Mouse (Mus musculus) liver, embryonic 13.5 days (tissue): Measurements from ENCODE around the gene Tmem119. TPM values are rescaled to one million over a fixed set of nuclear protein-coding genes. Genes with fewer than 3 reads are reported as not detected.
A peak's percentile ranks its signal among the peaks of the same experiment; 100 is the strongest.

ENCODE experiments used
- ATAC-seq: fragments of 200-750 bp; cut with Nextera tagmentation; 2 replicates; pipeline ENCODE4 v1.8.0; 2017; ENCODE audit warnings: low read depth, mild to moderate bottlenecking, moderate number of reproducible peaks, moderate library complexity
- DNase-seq: peaks from one replicate; pipeline ENCODE4 v3.0.0; 2022
- H3K27ac ChIP-seq: fragments of 300-500 bp; sonication (generic); 2 replicates; pipeline ENCODE4 v1.5.1; 2015; ENCODE audit warnings: moderate library complexity, mild to moderate bottlenecking, inconsistent platforms
- H3K27me3 ChIP-seq: fragments of 300-500 bp; sonication (generic); 2 replicates; pipeline ENCODE4 v1.6.1; 2015; ENCODE audit warnings: mild to moderate bottlenecking, inconsistent platforms
- H3K36me3 ChIP-seq: fragments of 300-500 bp; sonication (generic); 2 replicates; pipeline ENCODE4 v1.6.1; 2015; ENCODE audit warnings: mild to moderate bottlenecking, inconsistent platforms
- H3K4me1 ChIP-seq: fragments of 300-500 bp; sonication (generic); replicated peaks from 2 replicates; pipeline ENCODE4 v1.6.1; 2015; ENCODE audit warnings: inconsistent platforms
- H3K4me2 ChIP-seq: fragments of 300-500 bp; sonication (generic); 2 replicates; pipeline ENCODE4 v1.6.1; 2015; ENCODE audit warnings: inconsistent platforms, mild to moderate bottlenecking, moderate library complexity
- H3K4me3 ChIP-seq: fragments of 300-500 bp; sonication (generic); replicated peaks from 2 replicates; pipeline ENCODE4 v1.5.1; 2015; ENCODE audit warnings: mild to moderate bottlenecking, inconsistent platforms
- H3K9ac ChIP-seq: fragments of 300-500 bp; sonication (generic); 2 replicates; pipeline ENCODE4 v1.6.1; 2015; ENCODE audit warnings: mild to moderate bottlenecking, inconsistent platforms
- H3K9me3 ChIP-seq: fragments of 300-500 bp; sonication (generic); replicated peaks from 2 replicates; pipeline ENCODE4 v1.6.1; 2016; ENCODE audit warnings: inconsistent platforms
- WGBS: fragments of 180-500 bp; shearing (Covaris S2); methylation state at CpG from one replicate; pipeline ENCODE4 v1.1.7; 2015; ENCODE audit not compliant: insufficient replicate concordance; 5-methylcytosine and 5-hydroxymethylcytosine counted together
- polyA plus RNA-seq: library from polyadenylated mRNA; unstranded; fragments of >200 nt; fragmentation: Nextera tagmentation; extraction: Ambion mirVana; gene quantifications from 2 replicates; pipeline ENCODE4 v1.2.1, GENCODE M21; 2015

Tmem119 gene
- 3.8 TPM in 2 replicates for polyA plus RNA-seq

- peak; percentile 72 for ATAC-seq
- Histone ChIP-seq H3K36me3 (no peaks in the 10 kb centered on the region), H3K4me1 (peaks cover 27% of the 10 kb centered on the region), H3K9me3 (no peaks in the 10 kb centered on the region), H3K27ac (no peak within 1 kb of the TSS), H3K27me3 (peaks cover 19% of the 10 kb centered on the region; the same call in 1 of the 2 replicates), H3K9ac (no peak within 1 kb of the TSS), H3K4me2 (peak within 1 kb of the TSS; percentile 30), H3K4me3 (peak within 1 kb of the TSS; percentile 32)
- DNase-seq, result no peak
- 3% methylated on average over 11 of the region's 11 CpGs for WGBS
Observed at GRCm38 (mm10) chr5:113800280-113800679, at the start of gene Tmem119. Gene Tmem119, minus strand, starts transcription at chr5:113800516.

GRCm38 (mm10) chr5:113847636-113848035 is 47.3 kb upstream of the Tmem119 start:
- H3K4me2 ChIP-seq, result no peak overlapping the region
- WGBS, result 83% methylated on average over 9 of the region's 9 CpGs
- H3K9ac ChIP-seq, result peak overlapping the region; percentile 10; the same call in 1 of the 2 replicates
- H3K27me3 ChIP-seq, result no peaks in the 10 kb centered on the region
- H3K4me3 ChIP-seq, result no peak overlapping the region
- peaks cover 40% of the 10 kb centered on the region for H3K4me1 ChIP-seq
- no peak for DNase-seq
- no peak for ATAC-seq
- H3K27ac ChIP-seq, result peak overlapping the region; percentile 82
- peaks cover 91% of the 10 kb centered on the region for H3K36me3 ChIP-seq
- H3K9me3 ChIP-seq, result no peaks in the 10 kb centered on the region

GRCm38 (mm10) chr5:113846656-113847055 is 46.3 kb upstream of the Tmem119 start:
- Histone ChIP-seq H3K36me3 (peaks cover 91% of the 10 kb centered on the region), H3K4me1 (peaks cover 49% of the 10 kb centered on the region), H3K9me3 (no peaks in the 10 kb centered on the region), H3K4me3 (peak overlapping the region; percentile 7; the same call in 1 of the 2 replicates), H3K4me2 (peak overlapping the region; percentile 52), H3K9ac (peak overlapping the region; percentile 47), H3K27me3 (no peaks in the 10 kb centered on the region), H3K27ac (peak overlapping the region; percentile 82)
- DNase-seq (peak; percentile 80), ATAC-seq (peak; percentile 98)
- 35% methylated on average over 8 of the region's 8 CpGs for WGBS

GRCm38 (mm10) chr5:113845627-113846026 is 45.3 kb upstream of the Tmem119 start:
- no peak overlapping the region for H3K4me3 ChIP-seq
- no peak overlapping the region for H3K9ac ChIP-seq
- no peaks in the 10 kb centered on the region for H3K9me3 ChIP-seq
- ATAC-seq, result no peak
- WGBS, result 77% methylated on average over 8 of the region's 8 CpGs
- peaks cover 86% of the 10 kb centered on the region for H3K36me3 ChIP-seq
- no peak overlapping the region for H3K4me2 ChIP-seq
- no peak for DNase-seq
- peaks cover 44% of the 10 kb centered on the region for H3K4me1 ChIP-seq
- peak overlapping the region; percentile 82 for H3K27ac ChIP-seq
- H3K27me3 ChIP-seq, result no peaks in the 10 kb centered on the region

GRCm38 (mm10) chr5:113844721-113845120 is 44.4 kb upstream of the Tmem119 start:
- ATAC-seq, result no peak
- no peak overlapping the region for H3K4me2 ChIP-seq
- 0 out of 2 replicates have a peak overlapping the region, but pooled peaks have one; percentile 19 for H3K27ac ChIP-seq
- no peaks in the 10 kb centered on the region for H3K27me3 ChIP-seq
- H3K36me3 ChIP-seq, result peaks cover 77% of the 10 kb centered on the region
- no peaks in the 10 kb centered on the region for H3K9me3 ChIP-seq
- peaks cover 38% of the 10 kb centered on the region for H3K4me1 ChIP-seq
- no peak overlapping the region for H3K4me3 ChIP-seq
- 56% methylated on average over 7 of the region's 7 CpGs for WGBS
- no peak overlapping the region for H3K9ac ChIP-seq
- peak; percentile 42 for DNase-seq

GRCm38 (mm10) chr5:113844106-113844505 is 43.8 kb upstream of the Tmem119 start:
- 82% methylated on average over 15 of the region's 15 CpGs for WGBS
- H3K9ac ChIP-seq, result no peak overlapping the region
- no peaks in the 10 kb centered on the region for H3K9me3 ChIP-seq
- no peak overlapping the region for H3K27ac ChIP-seq
- ATAC-seq (no peak), DNase-seq (no peak)
- H3K4me1 ChIP-seq, result peaks cover 38% of the 10 kb centered on the region
- H3K4me2 ChIP-seq, result no peak overlapping the region
- H3K36me3 ChIP-seq, result peaks cover 71% of the 10 kb centered on the region
- H3K27me3 ChIP-seq, result no peaks in the 10 kb centered on the region
- no peak overlapping the region for H3K4me3 ChIP-seq

GRCm38 (mm10) chr5:113842906-113843305 is 42.6 kb upstream of the Tmem119 start:
- Histone ChIP-seq H3K4me1 (peaks cover 38% of the 10 kb centered on the region), H3K9me3 (no peaks in the 10 kb centered on the region), H3K27me3 (no peaks in the 10 kb centered on the region), H3K4me2 (no peak overlapping the region), H3K9ac (no peak overlapping the region), H3K27ac (peak overlapping the region; percentile 29; the same call in 1 of the 2 replicates), H3K36me3 (peaks cover 59% of the 10 kb centered on the region), H3K4me3 (no peak overlapping the region)
- no peak for ATAC-seq
- no peak for DNase-seq
- 74% methylated on average over 9 of the region's 9 CpGs for WGBS

- ATAC-seq (no peak), DNase-seq (no peak)
- peaks cover 52% of the 10 kb centered on the region for H3K36me3 ChIP-seq
- no peak overlapping the region for H3K4me3 ChIP-seq
- H3K27ac ChIP-seq, result peak overlapping the region; percentile 27; the same call in 1 of the 2 replicates
- no peaks in the 10 kb centered on the region for H3K27me3 ChIP-seq
- peaks cover 31% of the 10 kb centered on the region for H3K4me1 ChIP-seq
- H3K9ac ChIP-seq, result no peak overlapping the region
- no peak overlapping the region for H3K4me2 ChIP-seq
- WGBS, result 60% methylated on average over 9 of the region's 9 CpGs
- H3K9me3 ChIP-seq, result no peaks in the 10 kb centered on the region
Observed at GRCm38 (mm10) chr5:113842244-113842643, 41.9 kb upstream of the Tmem119 start.

- H3K9me3 ChIP-seq, result no peaks in the 10 kb centered on the region
- H3K4me1 ChIP-seq, result peaks cover 24% of the 10 kb centered on the region
- H3K27me3 ChIP-seq, result no peaks in the 10 kb centered on the region
- H3K4me3 ChIP-seq, result no peak overlapping the region
- ATAC-seq (no peak), DNase-seq (no peak)
- 56% methylated on average over 23 of the region's 23 CpGs for WGBS
- peaks cover 45% of the 10 kb centered on the region for H3K36me3 ChIP-seq
- H3K9ac ChIP-seq, result no peak overlapping the region
- H3K4me2 ChIP-seq, result no peak overlapping the region
- peak overlapping the region; percentile 5; the same call in 1 of the 2 replicates for H3K27ac ChIP-seq
Observed at GRCm38 (mm10) chr5:113841243-113842225, 41.2 kb upstream of the Tmem119 start.

- H3K27me3 ChIP-seq, result no peaks in the 10 kb centered on the region
- no peak overlapping the region for H3K4me2 ChIP-seq
- no peaks in the 10 kb centered on the region for H3K9me3 ChIP-seq
- 64% methylated on average over 4 of the region's 4 CpGs for WGBS
- DNase-seq (no peak), ATAC-seq (no peak)
- H3K9ac ChIP-seq, result no peak overlapping the region
- no peak overlapping the region for H3K27ac ChIP-seq
- H3K4me1 ChIP-seq, result peaks cover 14% of the 10 kb centered on the region
- H3K4me3 ChIP-seq, result no peak overlapping the region
- H3K36me3 ChIP-seq, result peaks cover 34% of the 10 kb centered on the region
Observed at GRCm38 (mm10) chr5:113840443-113840842, 40.1 kb upstream of the Tmem119 start.

GRCm38 (mm10) chr5:113836961-113837360 is 36.6 kb upstream of the Tmem119 start:
- peaks cover 9% of the 10 kb centered on the region; the same call in 1 of the 2 replicates for H3K4me1 ChIP-seq
- no peak overlapping the region for H3K4me3 ChIP-seq
- 51% methylated on average over 10 of the region's 10 CpGs for WGBS
- no peaks in the 10 kb centered on the region for H3K9me3 ChIP-seq
- no peak overlapping the region for H3K27ac ChIP-seq
- ATAC-seq, result no peak
- H3K36me3 ChIP-seq, result peaks cover 2% of the 10 kb centered on the region; the same call in 1 of the 2 replicates
- no peak overlapping the region for H3K9ac ChIP-seq
- no peak overlapping the region for H3K4me2 ChIP-seq
- DNase-seq, result no peak
- no peaks in the 10 kb centered on the region for H3K27me3 ChIP-seq
